Mouse (Mus musculus): ENCODE measurements around the gene Prkrip1.

GRCm38 (mm10) chr5:136167296-136167695 is 31.5 kb downstream of the Prkrip1 start:
- no peak for TF ChIP-seq POLR2A (IDR thresholded peaks at IDR 0.05; ENCODE audit: control insufficient read depth in 1 of 2, insufficient read depth in 1 of 2, low read depth in 1 of 2, low read length in 2 of 2, poor library complexity in 1 of 2)
- TF ChIP-seq MAZ (IDR thresholded peaks at IDR 0.05; ENCODE audit: low read depth, low read length): no peak
- no peak for TF ChIP-seq RAD21 (IDR thresholded peaks at IDR 0.05; ENCODE audit: low read depth, low read length)
- TF ChIP-seq CTCF (IDR thresholded peaks at IDR 0.05 in 2 of 3, conservative IDR thresholded peaks at IDR 0.05 in 1 of 3; ENCODE audit: control insufficient read depth in 1 of 3, insufficient read depth in 1 of 3, low read depth in 2 of 3, low read length in 3 of 3, poor library complexity in 1 of 3, severe bottlenecking in 1 of 3): no peak
- TF ChIP-seq EP300 (IDR thresholded peaks at IDR 0.05; ENCODE audit: low read depth in 1 of 2, low read length in 2 of 2): no peak

All from MEL (cell line).